Mouse (Mus musculus): ENCODE measurements around the gene Tnfsf8.

The Tnfsf8 gene

GRCm38 (mm10) chr4:63842278-63842677 lies 18.9 kb downstream of the Tnfsf8 start:
- no peak for DNase-seq (ENCODE audit: low spot score in 2 of 2)

DNA sequence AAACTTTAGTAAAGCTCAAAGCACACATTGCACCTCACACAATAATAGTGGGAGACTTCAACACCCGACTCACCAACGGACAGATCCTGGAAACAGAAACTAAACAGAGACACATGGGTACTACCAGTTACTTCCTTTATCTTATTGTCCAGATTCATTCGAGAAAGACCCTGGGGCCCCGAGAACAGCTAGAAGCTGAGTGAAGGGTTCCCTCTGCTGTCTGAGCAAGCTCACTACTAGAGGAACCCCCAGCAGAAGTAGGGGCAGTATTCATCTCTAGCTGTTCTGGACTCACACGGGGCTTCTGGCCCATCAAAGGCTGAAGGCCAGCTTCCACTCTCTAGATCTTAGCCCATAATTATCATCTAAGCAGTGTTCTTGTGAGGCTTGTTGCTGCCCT lies 20.7 kb downstream of the Tnfsf8 start:
- peak; percentile 12 to 13 for DNase-seq (ENCODE audit: low spot score in 2 of 2)

DNA sequence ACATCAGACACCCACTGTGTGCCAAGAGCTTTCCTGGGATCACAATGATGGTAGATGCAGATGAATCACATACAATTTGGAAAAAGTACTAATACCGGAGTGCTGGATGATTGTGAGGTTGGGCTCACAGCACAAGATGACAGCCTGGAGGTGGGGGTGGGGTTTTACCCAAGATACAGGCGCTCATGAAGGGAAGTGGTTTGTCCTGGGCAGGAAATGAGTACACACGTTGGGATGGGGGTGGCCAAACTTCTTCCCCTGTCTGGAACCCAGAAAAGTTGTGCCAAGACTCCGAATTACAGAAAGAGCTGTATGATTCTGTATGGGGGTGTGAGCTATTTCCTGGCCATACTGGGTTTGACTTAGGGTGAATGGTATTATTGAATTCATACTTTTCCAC lies 38.0 kb downstream of the Tnfsf8 start:
- no peak for DNase-seq (ENCODE audit: low spot score in 2 of 2)

- DNase-seq (ENCODE audit: low spot score in 2 of 2): no peak
These were observed 43.6 kb downstream of the Tnfsf8 start for GRCm38 (mm10) chr4:63817505-63817904.

GRCm38 (mm10) chr4:63815668-63816067 lies 45.5 kb downstream of the Tnfsf8 start:
- no peak for DNase-seq (ENCODE audit: low spot score in 2 of 2)

GRCm38 (mm10) chr4:63798083-63798482 lies 63.1 kb downstream of the Tnfsf8 start:
- no peak for DNase-seq (ENCODE audit: low spot score in 2 of 2)

DNA sequence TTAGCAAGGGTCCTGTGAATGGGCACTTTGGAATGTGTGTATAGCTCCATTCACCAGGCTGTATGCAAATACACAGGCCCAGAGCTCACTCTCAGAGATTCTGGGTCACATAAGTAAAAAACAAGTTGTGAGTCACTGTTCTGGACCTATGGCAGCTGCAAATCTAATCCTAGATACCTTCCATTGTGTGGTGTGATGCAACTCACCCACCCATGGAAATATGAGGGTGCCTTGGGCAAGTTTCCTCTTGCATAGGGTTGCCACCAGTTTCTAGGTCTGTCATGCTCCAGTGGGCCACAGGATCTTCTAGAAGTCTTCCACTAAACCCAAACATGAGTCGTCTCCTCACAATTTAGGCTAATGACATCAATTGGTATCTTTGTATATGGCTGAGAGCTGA lies 64.6 kb downstream of the Tnfsf8 start:
- no peak for DNase-seq (ENCODE audit: low spot score in 2 of 2)

DNA sequence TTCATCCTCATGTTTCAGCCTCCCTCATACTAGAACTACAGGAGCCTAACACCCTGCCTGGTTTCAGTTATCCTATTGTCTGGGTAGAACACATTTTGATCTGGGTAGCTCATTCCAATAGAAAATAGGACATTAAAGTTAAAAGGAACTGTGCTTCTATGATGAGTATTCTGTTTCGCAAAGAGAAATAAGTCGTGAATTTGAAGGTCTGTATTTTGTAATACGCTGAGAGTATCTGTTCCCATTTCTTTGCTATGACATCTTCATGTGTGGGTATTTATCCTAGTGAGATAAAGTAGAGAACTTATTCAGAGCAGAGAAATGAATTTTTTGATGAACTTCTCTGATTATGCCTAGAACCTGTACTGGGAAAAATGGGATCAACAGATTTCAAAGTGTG lies 68.8 kb downstream of the Tnfsf8 start:
- no peak for DNase-seq (ENCODE audit: low spot score in 2 of 2)

- no peak for DNase-seq (ENCODE audit: low spot score in 2 of 2)
These were observed 75.7 kb downstream of the Tnfsf8 start for GRCm38 (mm10) chr4:63785466-63785865.

DNA sequence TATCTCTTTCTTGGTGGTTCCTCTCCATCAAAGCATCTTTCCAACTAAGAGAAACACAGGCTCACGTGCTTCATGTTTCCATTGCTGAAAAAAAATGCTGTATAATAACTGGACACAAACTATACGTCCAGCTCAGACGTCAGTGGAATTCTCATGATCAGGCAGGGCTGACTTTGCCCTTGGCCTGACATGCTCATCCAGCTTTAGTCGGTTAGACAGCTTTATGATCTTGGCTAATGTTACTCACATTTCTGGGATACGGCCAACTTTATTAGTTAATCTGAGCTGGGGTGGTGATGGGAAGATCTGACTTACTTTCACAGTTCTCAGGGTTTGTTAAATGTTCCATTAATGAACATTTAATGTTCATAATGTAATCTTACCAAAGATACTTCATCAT lies 77.3 kb downstream of the Tnfsf8 start:
- DNase-seq (ENCODE audit: low spot score in 2 of 2): no peak

DNA sequence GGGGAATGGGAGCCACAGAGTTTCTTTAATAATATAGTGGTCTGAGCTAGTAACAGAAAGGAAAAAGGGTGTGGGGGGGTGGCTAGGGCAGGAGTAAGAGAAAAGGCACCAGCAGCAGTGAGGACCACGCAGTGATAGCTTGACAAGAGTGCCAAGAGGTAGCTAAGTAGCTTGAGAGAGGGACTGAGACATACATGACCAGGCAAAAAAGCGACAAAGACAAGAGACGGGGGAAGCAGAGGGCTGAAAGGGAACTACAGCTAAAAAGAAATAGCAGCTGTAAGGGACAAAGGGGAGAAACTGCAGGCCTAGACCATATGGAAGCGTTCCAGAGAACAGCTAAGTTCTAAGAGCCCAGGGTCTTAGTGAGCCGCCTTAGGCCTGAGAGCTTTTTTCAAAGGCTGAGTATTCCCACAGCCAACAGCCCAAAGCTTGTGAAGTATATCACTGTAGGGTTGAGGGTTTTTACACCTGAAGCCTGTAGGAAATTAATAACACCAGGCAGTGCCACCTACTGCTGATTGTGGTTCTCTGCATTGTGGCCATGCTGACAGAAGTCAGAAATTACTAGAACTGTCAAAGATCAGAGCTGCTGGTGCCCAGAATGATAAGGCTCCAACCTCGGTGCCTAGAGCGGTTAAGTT lies 78.1 kb downstream of the Tnfsf8 start:
- DNase-seq (ENCODE audit: low spot score in 2 of 2): no peak
